Mouse (Mus musculus) adrenal gland (tissue): ENCODE results near the gene Arhgef2.

Experiments
- intact Hi-C: fragments of 180-260 bp; cut with DNase I; formaldehyde crosslinking; loops from one replicate; pipeline ENCODE4 v1.15.1; 2025

The Arhgef2 gene

GRCm38 (mm10) chr3:88590246-88590645 lies 15.5 kb upstream of the Arhgef2 start:
- intact Hi-C loops = loop anchor here (10.0 kb wide), 1 partner anchor 155 kb away; no protein-coding TSS in a partner anchor

GRCm38 (mm10) chr3:88591044-88591443 lies 14.7 kb upstream of the Arhgef2 start:
- intact Hi-C loops = loop anchor here (10.0 kb wide), 1 partner anchor 154 kb away; no protein-coding TSS in a partner anchor

GRCm38 (mm10) chr3:88591950-88592731 lies 13.6 kb upstream of the Arhgef2 start:
- intact Hi-C loops = loop anchor here (10.0 kb wide), 1 partner anchor 153 kb away; no protein-coding TSS in a partner anchor

- intact Hi-C loops = loop anchor here (10.0 kb wide), 1 partner anchor 152 kb away; no protein-coding TSS in a partner anchor
These were observed 12.7 kb upstream of the Arhgef2 start for GRCm38 (mm10) chr3:88592942-88593576.

- intact Hi-C loops = loop anchor here (10.0 kb wide), 1 partner anchor 151 kb away; no protein-coding TSS in a partner anchor
These were observed 11.7 kb upstream of the Arhgef2 start for GRCm38 (mm10) chr3:88593893-88594580.

GRCm38 (mm10) chr3:88596547-88596946 lies 9.2 kb upstream of the Arhgef2 start:
- intact Hi-C loops = loop anchor here (10.0 kb wide), 1 partner anchor 148 kb away; no protein-coding TSS in a partner anchor

GRCm38 (mm10) chr3:88602466-88602865 lies 3.3 kb upstream of the Arhgef2 start:
- intact Hi-C loops = loop anchor here (5.0 kb wide), 1 partner anchor 60 kb away; no protein-coding TSS in a partner anchor

- intact Hi-C loops = loop anchor here (5.0 kb wide), 1 partner anchor 61 kb away; no protein-coding TSS in a partner anchor
These were observed 2.0 kb upstream of the Arhgef2 start for GRCm38 (mm10) chr3:88603714-88604161.

GRCm38 (mm10) chr3:88604863-88605262 lies 903 bp upstream of the Arhgef2 start:
- intact Hi-C loops = loop anchor here (5.0 kb wide), 1 partner anchor 63 kb away; no protein-coding TSS in a partner anchor

GRCm38 (mm10) chr3:88607065-88607757 lies 1.4 kb downstream of the Arhgef2 start:
- intact Hi-C loops = loop anchor here (2.0 kb wide), 1 partner anchor 32 kb away; no protein-coding TSS in a partner anchor

GRCm38 (mm10) chr3:88607758-88608138 lies 2.0 kb downstream of the Arhgef2 start:
- intact Hi-C loops = loop anchor here (2.0 kb wide), 1 partner anchor 31 kb away; no protein-coding TSS in a partner anchor

- intact Hi-C loops = no loop called here
These were observed 3.3 kb downstream of the Arhgef2 start for GRCm38 (mm10) chr3:88609066-88609465.

GRCm38 (mm10) chr3:88614418-88614817 lies 8.7 kb downstream of the Arhgef2 start:
- intact Hi-C loops = no loop called here

- intact Hi-C loops = no loop called here
These were observed 9.4 kb downstream of the Arhgef2 start for GRCm38 (mm10) chr3:88615117-88615516.

- intact Hi-C loops = no loop called here
These were observed 10.2 kb downstream of the Arhgef2 start for GRCm38 (mm10) chr3:88615902-88616391.

GRCm38 (mm10) chr3:88616951-88617500 lies 11.3 kb downstream of the Arhgef2 start:
- intact Hi-C loops = no loop called here

GRCm38 (mm10) chr3:88618074-88618871 lies 12.5 kb downstream of the Arhgef2 start:
- intact Hi-C loops = no loop called here

- intact Hi-C loops = no loop called here
These were observed 13.6 kb downstream of the Arhgef2 start for GRCm38 (mm10) chr3:88619113-88620097.
